8 mouse cellular contexts compared by ENCODE assay signal in the genomic region with DNA sequence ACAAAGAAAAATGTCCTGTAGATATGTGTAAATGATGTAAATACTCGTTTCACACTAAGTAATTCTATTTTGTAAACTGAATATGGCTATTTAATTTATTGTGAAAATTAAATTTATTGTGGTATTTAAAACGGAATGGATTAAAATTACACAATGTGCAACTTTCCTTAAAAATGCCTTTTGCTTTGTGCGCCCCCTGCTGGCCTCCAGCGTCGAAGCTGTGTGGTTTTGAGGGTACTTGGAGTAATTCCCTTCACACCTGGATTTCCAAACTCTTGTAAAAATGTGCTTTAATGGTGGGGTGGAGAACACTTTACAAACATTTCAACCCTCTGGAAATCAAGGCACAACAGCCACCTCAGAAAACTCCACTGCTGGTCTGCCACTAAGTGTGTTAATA.
DNase-seq lines count a peak whose midpoint lies in the region; ATAC-seq and TF ChIP-seq lines count a peak whose summit lies in the region.

No protein-coding gene starts in this region.

- no peak overlapping the region for H3K9ac ChIP-seq in liver, embryonic 11.5 days (ENCODE audit: low read depth, low read length)
- H3K9ac ChIP-seq in hindbrain, postnatal 0 days (replicated peaks; ENCODE audit: low read length): no peak overlapping the region

- no peaks in the 10 kb centered on the region for H3K4me1 ChIP-seq in liver, embryonic 11.5 days (replicated peaks; ENCODE audit: control insufficient read depth, insufficient read depth, low read length)
- H3K4me1 ChIP-seq in hindbrain, postnatal 0 days (ENCODE audit: insufficient read depth, low read length): no peaks in the 10 kb centered on the region

- 20% methylated on average over 5 of the region's 5 CpGs for WGBS in liver, embryonic 11.5 days
- 18% methylated on average over 5 of the region's 5 CpGs for WGBS in hindbrain, postnatal 0 days

- TF ChIP-seq CTCF in hindbrain, postnatal 0 days (IDR thresholded peaks at IDR 0.05; ENCODE audit: low read depth): peak; percentile 65

- H3K27ac ChIP-seq in liver, embryonic 11.5 days (ENCODE audit: low read depth, low read length): no peak overlapping the region
- H3K27ac ChIP-seq in hindbrain, postnatal 0 days: no peak overlapping the region

- H3K27me3 ChIP-seq in liver, embryonic 11.5 days (replicated peaks; ENCODE audit: control insufficient read depth, insufficient read depth, low read length): no peaks in the 10 kb centered on the region
- no peaks in the 10 kb centered on the region for H3K27me3 ChIP-seq in hindbrain, postnatal 0 days (ENCODE audit: insufficient read depth, low read length)

- no peak overlapping the region for H3K4me2 ChIP-seq in liver, embryonic 11.5 days
- no peak overlapping the region for H3K4me2 ChIP-seq in hindbrain, postnatal 0 days (ENCODE audit: low read depth, low read length)

- no peak overlapping the region for H3K4me3 ChIP-seq in liver, embryonic 11.5 days (ENCODE audit: low read depth, low read length)
- no peak overlapping the region for H3K4me3 ChIP-seq in hindbrain, postnatal 0 days (ENCODE audit: low read length)

- ATAC-seq in liver, embryonic 11.5 days (replicated peaks; ENCODE audit: low FRiP score): no peak
- ATAC-seq in hindbrain, postnatal 0 days: no peak

- no peaks in the 10 kb centered on the region for H3K9me3 ChIP-seq in liver, embryonic 11.5 days (ENCODE audit: control insufficient read depth, low read length)
- no peaks in the 10 kb centered on the region for H3K9me3 ChIP-seq in hindbrain, postnatal 0 days (ENCODE audit: low read length)

- DNase-seq in cerebellum, adult 18-20 months: peak; percentile 4 to 8
- no peak for DNase-seq in cerebellum, adult 11-12 months
- DNase-seq in liver: peak; percentile 9
- DNase-seq in liver, embryonic 11.5 days (ENCODE audit: low spot score): no peak
- DNase-seq in adrenal gland, postnatal 10 days: peak; percentile 65
- DNase-seq in hindbrain, postnatal 0 days (ENCODE audit: low spot score): peak; percentile 47
- peak; percentile 22 for DNase-seq in mesoderm, embryonic 11.5 days (ENCODE audit: low read depth, low spot score)
- DNase-seq in T-cell, adult 2 months (ENCODE audit: low spot score): no peak

- H3K36me3 ChIP-seq in liver, embryonic 11.5 days (ENCODE audit: control insufficient read depth, insufficient read depth, low read length): no peaks in the 10 kb centered on the region
- no peaks in the 10 kb centered on the region for H3K36me3 ChIP-seq in hindbrain, postnatal 0 days (ENCODE audit: insufficient read depth, low read length)

Comparison
In these comparisons a context has a peak if more than half of its experiments do, and no peak if none do; other contexts are left out.
1. DNase-seq: peak in cerebellum, adult 18-20 months (2 of 2), liver (single experiment), adrenal gland, postnatal 10 days (single experiment), hindbrain, postnatal 0 days (single experiment) and mesoderm, embryonic 11.5 days (single experiment); none in cerebellum, adult 11-12 months (single experiment), liver, embryonic 11.5 days (single experiment) and T-cell, adult 2 months (single experiment).